Mouse (Mus musculus): Measurements from ENCODE around the gene Rps6kb1.
A peak's percentile ranks its signal among the peaks of the same experiment; 100 is the strongest.
"Not testable (repeated sequence)": the region's sequence is repeated elsewhere in the genome, so short reads cannot be mapped to it uniquely, and the experiment has no call there.

The Rps6kb1 gene

GRCm38 (mm10) chr11:86539716-86540475 lies 4.7 kb downstream of the Rps6kb1 start:
- no peak for DNase-seq

- no peak for DNase-seq
Measured at GRCm38 (mm10) chr11:86538786-86539185, 5.8 kb downstream of the Rps6kb1 start.

GRCm38 (mm10) chr11:86534201-86534910 lies 10.2 kb downstream of the Rps6kb1 start:
- no peak for DNase-seq

DNA sequence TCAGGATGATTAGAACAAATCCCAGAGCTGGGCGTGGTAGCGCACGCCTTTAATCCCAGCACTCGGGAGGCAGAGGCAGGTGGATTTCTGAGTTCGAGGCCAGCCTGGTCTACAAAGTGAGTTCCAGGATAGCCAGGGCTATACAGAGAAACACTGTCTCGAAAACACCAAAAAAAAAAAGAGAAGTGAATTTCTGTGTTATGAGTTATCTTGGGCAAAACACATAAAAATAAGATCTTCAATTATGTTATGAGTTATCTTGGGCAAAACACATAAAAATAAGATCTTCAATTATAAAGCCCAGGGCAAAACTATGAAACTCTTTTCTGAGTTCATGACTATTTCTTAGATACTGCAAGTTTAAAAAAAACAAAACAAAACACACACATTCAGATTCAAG lies 11.3 kb downstream of the Rps6kb1 start:
- DNase-seq, result not testable (repeated sequence)

DNA sequence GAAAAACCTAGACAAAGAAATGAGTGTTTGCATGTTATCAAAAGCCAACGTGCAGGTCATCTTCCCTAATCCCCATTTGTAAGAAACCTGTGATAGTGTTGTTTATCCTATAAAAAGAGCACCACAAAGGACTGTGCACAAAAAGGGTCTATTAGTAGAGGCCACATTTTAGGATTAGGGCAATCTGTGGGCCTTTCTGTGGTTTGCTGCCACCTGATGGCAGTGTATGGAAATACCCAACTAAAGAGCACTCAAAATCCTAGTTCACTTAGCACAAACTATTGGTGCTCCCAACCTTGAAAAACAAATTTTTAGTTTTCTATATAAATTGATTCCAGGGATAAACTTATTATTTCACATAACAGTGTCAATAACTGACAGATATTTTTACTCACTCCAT lies 11.8 kb downstream of the Rps6kb1 start:
- peak in 1 of 2 experiments; percentile 13 for DNase-seq

- no peak for DNase-seq
Measured at GRCm38 (mm10) chr11:86527528-86527927, 17.1 kb downstream of the Rps6kb1 start.

GRCm38 (mm10) chr11:86519751-86520150 lies 24.9 kb downstream of the Rps6kb1 start:
- DNase-seq, result no peak

- DNase-seq, result no peak
Measured at GRCm38 (mm10) chr11:86517229-86517628, 27.4 kb downstream of the Rps6kb1 start.

GRCm38 (mm10) chr11:86516620-86517019 lies 28.0 kb downstream of the Rps6kb1 start:
- DNase-seq, result no peak

DNA sequence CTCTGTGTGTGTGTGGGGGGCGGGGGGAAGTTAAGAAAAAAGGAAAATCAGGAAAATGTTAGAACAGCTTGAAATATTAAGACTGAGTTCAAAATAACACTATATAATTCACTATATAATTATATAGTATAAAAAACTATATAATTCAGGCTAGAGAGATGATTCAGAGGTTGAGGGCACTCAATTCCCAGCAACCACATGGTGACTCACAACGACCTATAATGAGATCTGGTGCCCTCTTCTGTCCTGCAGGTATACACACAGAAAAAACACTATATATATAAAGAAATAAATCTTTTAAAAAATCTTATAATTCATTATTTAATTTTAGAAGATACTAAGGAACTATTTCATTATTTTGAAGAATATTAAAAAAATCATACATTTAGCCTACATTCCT lies 36.6 kb downstream of the Rps6kb1 start:
- no peak for DNase-seq

- DNase-seq, result no peak
Measured at GRCm38 (mm10) chr11:86507334-86507733, 37.3 kb downstream of the Rps6kb1 start.

DNA sequence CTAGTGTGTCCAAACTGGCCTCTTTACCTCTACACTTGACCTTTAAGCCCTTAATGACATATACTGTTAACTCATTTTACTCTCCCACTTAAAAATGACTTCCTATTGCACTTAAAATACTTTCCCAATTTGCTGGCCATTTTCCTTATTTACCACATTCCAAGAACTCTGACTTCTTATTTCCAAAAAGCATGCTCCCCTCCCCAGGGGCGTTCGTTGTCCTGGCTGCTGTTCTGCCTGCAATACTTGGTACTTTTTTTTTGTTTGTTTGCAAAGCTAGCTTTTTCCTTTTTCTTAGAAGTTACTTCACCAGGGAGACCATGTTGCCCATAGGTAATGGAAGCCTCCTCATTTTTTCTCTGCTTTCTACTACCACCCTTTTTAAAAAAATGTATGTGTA lies 41.5 kb downstream of the Rps6kb1 start:
- no peak for DNase-seq

GRCm38 (mm10) chr11:86500795-86501194 lies 43.8 kb downstream of the Rps6kb1 start:
- DNase-seq, result no peak

GRCm38 (mm10) chr11:86497908-86498307 lies 46.7 kb downstream of the Rps6kb1 start:
- no peak for DNase-seq

- no peak for DNase-seq
Measured at GRCm38 (mm10) chr11:86497356-86497755, 47.2 kb downstream of the Rps6kb1 start.

DNA sequence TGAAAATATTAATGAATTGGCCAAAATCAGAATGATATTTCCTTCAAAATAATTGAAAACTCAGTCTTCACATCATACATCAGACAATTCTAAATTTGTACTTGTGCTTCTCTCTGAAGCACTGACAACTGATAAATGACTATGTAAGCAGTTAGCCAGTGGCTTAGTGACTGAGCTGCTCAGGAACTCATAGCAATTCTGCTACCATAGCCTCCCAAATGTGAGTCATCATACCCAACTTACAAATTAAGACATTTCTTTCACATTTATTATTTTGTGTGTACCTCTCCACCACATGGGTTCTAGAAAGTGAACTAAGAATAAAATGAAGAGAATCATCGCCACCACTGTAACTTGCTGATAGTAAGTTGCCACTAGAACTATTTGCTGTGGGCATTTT lies 53.8 kb downstream of the Rps6kb1 start:
- DNase-seq, result no peak

GRCm38 (mm10) chr11:86484910-86485510 lies 59.6 kb downstream of the Rps6kb1 start:
- peak in 1 of 2 experiments; percentile 51 for DNase-seq

GRCm38 (mm10) chr11:86484101-86484868 lies 60.3 kb downstream of the Rps6kb1 start, which contains the start of gene Rnft1:
Gene Rnft1 (plus strand): TSS chr11:86484657.
- peak; percentile 99 for DNase-seq

- DNase-seq, result no peak
Measured at GRCm38 (mm10) chr11:86473576-86473975, 71.0 kb downstream of the Rps6kb1 start.

DNA sequence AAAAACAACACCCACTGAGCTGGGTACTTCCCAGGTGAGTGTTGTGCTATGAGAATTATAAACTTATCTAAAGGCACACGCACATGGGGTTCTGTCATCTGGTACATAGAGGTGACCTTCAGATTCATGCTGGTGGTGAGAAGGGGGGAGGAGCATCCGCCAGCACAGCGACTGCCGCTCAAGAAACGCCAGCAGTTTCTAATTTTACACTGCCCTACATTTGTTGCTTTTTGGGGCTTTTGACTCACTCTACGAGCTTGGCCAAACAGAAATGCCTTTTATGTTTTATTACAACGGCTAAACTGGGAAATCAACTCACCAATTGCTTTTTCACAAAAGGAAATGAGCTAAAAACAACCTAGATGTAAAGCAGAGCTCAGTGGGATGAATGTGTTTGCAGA lies 71.8 kb downstream of the Rps6kb1 start:
- no peak for DNase-seq

GRCm38 (mm10) chr11:86471785-86472184 lies 72.8 kb downstream of the Rps6kb1 start:
- no peak for DNase-seq

DNA sequence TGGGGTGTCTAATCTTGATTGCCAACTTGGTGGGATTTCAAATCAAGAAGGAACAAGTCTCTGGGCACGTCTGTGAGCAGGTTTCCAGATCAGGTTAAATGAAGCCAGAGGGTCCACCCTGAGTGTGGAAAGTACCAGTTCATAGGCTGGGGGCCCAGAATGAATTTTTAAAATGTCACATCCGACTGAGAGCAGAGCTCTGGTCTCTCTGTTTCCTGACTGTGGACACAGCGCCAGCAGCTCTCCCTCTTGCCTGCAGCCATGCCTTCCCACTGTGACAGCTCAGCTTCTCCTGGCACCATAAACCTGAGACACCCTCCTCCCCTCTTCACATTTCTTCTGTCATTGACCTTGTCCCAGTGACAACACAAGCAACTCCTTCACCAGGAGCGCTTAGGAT lies 75.6 kb downstream of the Rps6kb1 start:
- no peak for DNase-seq

- DNase-seq, result no peak
Measured at GRCm38 (mm10) chr11:86468345-86468744, 76.3 kb downstream of the Rps6kb1 start.

All from spleen, adult 18-20 months (tissue).